Mouse (Mus musculus) thymus, adult 2 months (tissue): ENCODE results near the gene Ndufa7.

ENCODE experiments used
- CTCF ChIP-seq: fragments of 200-500 bp; IDR thresholded peaks from 2 replicates; pipeline ENCODE4 v1.5.1; 2012; ENCODE audit warnings: mild to moderate bottlenecking, control low read depth, low read length, moderate library complexity, borderline replicate concordance; ENCODE audit not compliant: control insufficient read depth, poor library complexity, insufficient read depth; ENCODE audit errors: extremely low read depth
- POLR2A ChIP-seq: fragments of 200-500 bp; IDR thresholded peaks from 2 replicates; pipeline ENCODE4 v1.6.1; 2012; ENCODE audit warnings: mild to moderate bottlenecking, low read length, control low read depth, moderate library complexity; ENCODE audit not compliant: control insufficient read depth, poor library complexity, insufficient read depth; ENCODE audit errors: extremely low read depth

DNA sequence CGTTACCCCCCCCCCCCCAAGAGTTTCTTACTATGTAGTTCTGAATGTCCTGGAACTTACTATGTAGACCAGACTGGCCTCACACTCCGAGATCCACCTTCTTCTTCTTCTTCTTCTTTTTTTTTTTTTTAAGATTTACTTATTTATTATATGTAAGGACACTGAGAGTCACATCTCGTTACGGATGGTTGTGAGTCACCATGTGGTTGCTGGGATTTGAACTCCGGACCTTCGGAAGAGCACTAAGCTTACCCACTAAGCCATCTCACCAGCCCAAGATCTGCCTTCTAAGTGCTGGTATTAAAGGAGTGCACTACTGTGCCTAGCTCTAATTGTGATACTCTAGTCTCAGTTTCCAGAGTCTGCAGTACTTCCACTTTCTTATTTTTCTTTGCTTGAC lies 9.0 kb upstream of the Ndufa7 start:
- TF ChIP-seq CTCF: no peak
- no peak for TF ChIP-seq POLR2A
